Mouse (Mus musculus): Measurements from ENCODE around the gene Slc43a3. TPM values are rescaled to one million over a fixed set of nuclear protein-coding genes. Genes with fewer than 3 reads are reported as not detected.

Slc43a3 gene
- total and polyA plus RNA-seq, 3 experiments = 90.6 to 91.5 TPM; not detected in 1

GRCm38 (mm10) chr2:84956274-84956673 lies 19.9 kb downstream of the Slc43a3 start:
- no peaks in the 10 kb centered on the region for H3K79me2 ChIP-seq (ENCODE audit: control insufficient read depth, insufficient read depth, low read length, poor library complexity)
- peak; percentile 71 for TF ChIP-seq RAD21 (IDR thresholded peaks at IDR 0.05; ENCODE audit: low read depth, low read length)
- TF ChIP-seq SMC3 (IDR thresholded peaks at IDR 0.05; ENCODE audit: low read depth, low read length) = peak; percentile 75
- peak; percentile 89 to 95 (median 95) for TF ChIP-seq CTCF (IDR thresholded peaks at IDR 0.05 in 2 of 3, conservative IDR thresholded peaks at IDR 0.05 in 1 of 3; ENCODE audit: control insufficient read depth in 1 of 3, insufficient read depth in 1 of 3, low read depth in 2 of 3, low read length in 3 of 3, poor library complexity in 1 of 3, severe bottlenecking in 1 of 3)
- no peak for TF ChIP-seq NELFE (IDR thresholded peaks at IDR 0.05; ENCODE audit: low read depth, low read length)
- peak; percentile 34 for TF ChIP-seq ZC3H11A (IDR thresholded peaks at IDR 0.05; ENCODE audit: low read depth, low read length)
- H3K9me3 ChIP-seq (replicated peaks; ENCODE audit: insufficient read depth, low read length) = no peaks in the 10 kb centered on the region
- H3K27me3 ChIP-seq (ENCODE audit: control insufficient read depth in 1 of 2, insufficient read depth in 2 of 2, low read length in 2 of 2) = no peaks in the 10 kb centered on the region
- no peak overlapping the region for H3K4me3 ChIP-seq (ENCODE audit: control insufficient read depth in 1 of 2, insufficient read depth in 1 of 2, low read depth in 2 of 2, low read length in 2 of 2)
- no peak overlapping the region for H3K27ac ChIP-seq (ENCODE audit: control insufficient read depth, low read depth, low read length)
- H3K36me3 ChIP-seq (ENCODE audit: control insufficient read depth in 1 of 2, insufficient read depth in 2 of 2, low read length in 2 of 2) = peaks cover 10 to 16% of the 10 kb centered on the region in 2 experiments
- DNase-seq (ENCODE audit: low read depth, low spot score) = peak; percentile 71
- H3K9ac ChIP-seq (ENCODE audit: control insufficient read depth, low read depth, low read length, poor library complexity, severe bottlenecking) = no peak overlapping the region
- H3K4me1 ChIP-seq (ENCODE audit: control insufficient read depth in 1 of 2, insufficient read depth in 2 of 2, low read length in 2 of 2) = peaks cover 3 to 8% of the 10 kb centered on the region in 2 experiments

GRCm38 (mm10) chr2:84958588-84959264 lies 22.3 kb downstream of the Slc43a3 start:
- Histone ChIP-seq H3K9ac (ENCODE audit: control insufficient read depth, low read depth, low read length, poor library complexity, severe bottlenecking) (no peak overlapping the region), H3K79me2 (ENCODE audit: control insufficient read depth, insufficient read depth, low read length, poor library complexity) (no peaks in the 10 kb centered on the region), H3K27ac (ENCODE audit: control insufficient read depth, low read depth, low read length) (0 out of 2 replicates have a peak overlapping the region, but pooled peaks have one; percentile 8), H3K9me3 (replicated peaks; ENCODE audit: insufficient read depth, low read length) (no peaks in the 10 kb centered on the region), H3K36me3 (ENCODE audit: control insufficient read depth in 1 of 2, insufficient read depth in 2 of 2, low read length in 2 of 2) (peaks cover 3 to 16% of the 10 kb centered on the region in 2 experiments; a peak in 3 of 4 replicates), H3K27me3 (ENCODE audit: control insufficient read depth in 1 of 2, insufficient read depth in 2 of 2, low read length in 2 of 2) (no peaks in the 10 kb centered on the region), H3K4me3 (ENCODE audit: control insufficient read depth in 1 of 2, insufficient read depth in 1 of 2, low read depth in 2 of 2, low read length in 2 of 2) (no peak overlapping the region), H3K4me1 (ENCODE audit: control insufficient read depth in 1 of 2, insufficient read depth in 2 of 2, low read length in 2 of 2) (peaks cover 3 to 8% of the 10 kb centered on the region in 2 experiments)
- DNase-seq (ENCODE audit: low read depth, low spot score) = peak; percentile 36
- peak; percentile 57 for TF ChIP-seq MXI1 (IDR thresholded peaks at IDR 0.05; ENCODE audit: low read depth, low read length)
- peak; percentile 76 for TF ChIP-seq USF1 (IDR thresholded peaks at IDR 0.05; ENCODE audit: low read depth, low read length)
- no peak for TF ChIP-seq RCOR1 (IDR thresholded peaks at IDR 0.05; ENCODE audit: low read depth, low read length)
- no peak for TF ChIP-seq TBP (IDR thresholded peaks at IDR 0.05; ENCODE audit: low read depth, low read length)
- TF ChIP-seq GABPA (IDR thresholded peaks at IDR 0.05; ENCODE audit: low read depth, low read length) = no peak
- no peak for TF ChIP-seq ZMIZ1 (IDR thresholded peaks at IDR 0.05; ENCODE audit: low read depth, low read length)
- peak; percentile 63 for TF ChIP-seq GATA1 (IDR thresholded peaks at IDR 0.05; ENCODE audit: low read depth, low read length)
- TF ChIP-seq SIN3A (IDR thresholded peaks at IDR 0.05; ENCODE audit: low read length) = peak; percentile 52; the same call in 1 of the 2 replicates
- TF ChIP-seq POLR2AphosphoS2 (IDR thresholded peaks at IDR 0.05; ENCODE audit: low read length) = no peak
- no peak for TF ChIP-seq MAFK (IDR thresholded peaks at IDR 0.05; ENCODE audit: borderline replicate concordance, low read depth, low read length)
- no peak for TF ChIP-seq NRF1 (IDR thresholded peaks at IDR 0.05; ENCODE audit: insufficient read depth, low read depth, low read length, poor library complexity, severe bottlenecking)
- no peak for TF ChIP-seq KAT2A (conservative IDR thresholded peaks at IDR 0.05; ENCODE audit: low read depth, low read length)
- TF ChIP-seq TCF12 (IDR thresholded peaks at IDR 0.05; ENCODE audit: low read depth, low read length) = no peak
- peak; percentile 34 to 63; a peak in 2 of 4 replicates for TF ChIP-seq EP300 (IDR thresholded peaks at IDR 0.05; ENCODE audit: low read depth in 1 of 2, low read length in 2 of 2)
- TF ChIP-seq CTCF (IDR thresholded peaks at IDR 0.05 in 2 of 3, conservative IDR thresholded peaks at IDR 0.05 in 1 of 3; ENCODE audit: control insufficient read depth in 1 of 3, insufficient read depth in 1 of 3, low read depth in 2 of 3, low read length in 3 of 3, poor library complexity in 1 of 3, severe bottlenecking in 1 of 3) = no peak
- TF ChIP-seq CHD2 (IDR thresholded peaks at IDR 0.05; ENCODE audit: low read length) = no peak
- no peak for TF ChIP-seq E2F4 (IDR thresholded peaks at IDR 0.05; ENCODE audit: borderline replicate concordance, low read depth, low read length)
- TF ChIP-seq ZKSCAN1 (IDR thresholded peaks at IDR 0.05; ENCODE audit: low read depth, low read length) = no peak
- TF ChIP-seq USF2 (IDR thresholded peaks at IDR 0.05; ENCODE audit: borderline replicate concordance in 1 of 2, insufficient read depth in 1 of 2, low read depth in 1 of 2, low read length in 2 of 2) = no peak
- TF ChIP-seq MAZ (IDR thresholded peaks at IDR 0.05; ENCODE audit: low read depth, low read length) = no peak
- TF ChIP-seq ZC3H11A (IDR thresholded peaks at IDR 0.05; ENCODE audit: low read depth, low read length) = no peak
- no peak for TF ChIP-seq JUND (IDR thresholded peaks at IDR 0.05; ENCODE audit: low read depth, low read length)
- TF ChIP-seq UBTF (IDR thresholded peaks at IDR 0.05; ENCODE audit: borderline replicate concordance, insufficient read depth, low read depth, low read length) = no peak
- TF ChIP-seq ELF1 (IDR thresholded peaks at IDR 0.05; ENCODE audit: low read depth, low read length) = no peak
- peak; percentile 76 for TF ChIP-seq ETS1 (IDR thresholded peaks at IDR 0.05; ENCODE audit: low read depth, low read length)
- no peak for TF ChIP-seq SMC3 (IDR thresholded peaks at IDR 0.05; ENCODE audit: low read depth, low read length)
- no peak for TF ChIP-seq TAL1 (IDR thresholded peaks at IDR 0.05; ENCODE audit: low read length)
- TF ChIP-seq NELFE (IDR thresholded peaks at IDR 0.05; ENCODE audit: low read depth, low read length) = no peak
